Mouse (Mus musculus) CD4-positive, CD25-positive, alpha-beta regulatory T cell, adult 2 months (primary cell): ENCODE measurements around the gene Speer1.
"Not testable (repeated sequence)": the region's sequence is repeated elsewhere in the genome, so short reads cannot be mapped to it uniquely, and the experiment has no call there.

Source experiments
- DNase-seq: peaks from one replicate; pipeline ENCODE4 v3.0.0-alpha.2; 2012; ENCODE audit warnings: low read depth, low spot score

The Speer1 gene

DNA sequence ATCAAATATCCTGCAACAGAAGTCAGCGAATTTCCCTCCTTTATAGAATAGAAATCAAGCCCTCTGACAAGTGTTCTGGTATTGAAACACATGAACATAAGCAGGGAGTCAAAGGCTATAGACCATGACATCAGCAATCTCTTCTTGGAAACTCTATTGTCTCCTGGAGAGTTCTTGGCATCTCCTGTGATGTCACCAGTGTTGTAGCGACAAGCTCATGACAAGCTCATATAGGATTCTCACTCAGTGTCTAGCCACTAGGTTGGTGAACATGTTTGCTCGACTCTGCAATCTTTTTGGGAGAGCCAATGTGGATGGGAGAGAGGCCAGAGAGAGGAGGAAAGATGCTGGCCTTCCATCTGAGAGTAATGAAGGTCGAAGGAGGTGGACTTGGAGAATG, at the start of gene Speer1:
Speer1 (plus strand) TSS at position 301 of the 400 bp plus-strand sequence.
- DNase-seq, result not testable (repeated sequence)
